Mouse (Mus musculus): ENCODE results near the gene Rtl8a. TPM values are rescaled to one million over a fixed set of nuclear protein-coding genes. Genes with fewer than 3 reads are reported as not detected.
"Not testable (repeated sequence)": the region's sequence is repeated elsewhere in the genome, so short reads cannot be mapped to it uniquely, and the experiment has no call there.

The Rtl8a gene
- polyA plus RNA-seq (2015; fragmentation: Nextera tagmentation; extraction: Ambion mirVana), result 9.1 and 9.4 TPM in 2 replicates

GRCm38 (mm10) chrX:53642980-53643961, at the start of gene Rtl8a:
Rtl8a (minus strand) TSS chrX:53643682.
- H3K27ac ChIP-seq (ENCODE audit: low read depth); H3K36me3 ChIP-seq (replicated peaks; ENCODE audit: insufficient read depth, low read length); H3K4me1 ChIP-seq (ENCODE audit: insufficient read depth); H3K9me3 ChIP-seq (ENCODE audit: low read length); H3K27me3 ChIP-seq (ENCODE audit: insufficient read depth, low read length); H3K9ac ChIP-seq (replicated peaks): not testable (repeated sequence)
- DNase-seq, result peak; percentile 80
- ATAC-seq, result peak; percentile 96
- 16% methylated on average over 10 of the region's 50 CpGs for WGBS (ENCODE audit: insufficient replicate concordance)
- peak within 1 kb of the TSS; percentile 36; the same call in 1 of the 2 replicates for H3K4me3 ChIP-seq (ENCODE audit: low read depth, low read length)
- H3K4me2 ChIP-seq (ENCODE audit: low read depth, low read length), result peak within 1 kb of the TSS; percentile 46

- TF ChIP-seq EP300 (IDR thresholded peaks at IDR 0.05; ENCODE audit: low read depth) (no peak), CTCF (IDR thresholded peaks at IDR 0.05; ENCODE audit: low read depth) (no peak)
- no peak for DNase-seq
- WGBS (ENCODE audit: insufficient replicate concordance), result 56% methylated on average over 2 of the region's 2 CpGs
Observed at GRCm38 (mm10) chrX:53693141-53693540, 49.7 kb upstream of the Rtl8a start.

GRCm38 (mm10) chrX:53692065-53692464, 48.6 kb upstream of the Rtl8a start:
- DNase-seq, result no peak
- Histone ChIP-seq H3K9ac (replicated peaks) (no peak overlapping the region), H3K4me1 (ENCODE audit: insufficient read depth) (no peaks in the 10 kb centered on the region), H3K36me3 (replicated peaks; ENCODE audit: insufficient read depth, low read length) (no peaks in the 10 kb centered on the region), H3K27ac (ENCODE audit: low read depth) (no peak overlapping the region), H3K27me3 (ENCODE audit: insufficient read depth, low read length) (peaks cover 7% of the 10 kb centered on the region; the same call in 1 of the 2 replicates), H3K9me3 (ENCODE audit: low read length) (no peaks in the 10 kb centered on the region), H3K4me2 (ENCODE audit: low read depth, low read length) (no peak overlapping the region), H3K4me3 (ENCODE audit: low read depth, low read length) (no peak overlapping the region)
- 36% methylated on average over 2 of the region's 2 CpGs for WGBS (ENCODE audit: insufficient replicate concordance)
- ATAC-seq, result no peak
- TF ChIP-seq CTCF (IDR thresholded peaks at IDR 0.05; ENCODE audit: low read depth) (no peak), EP300 (IDR thresholded peaks at IDR 0.05; ENCODE audit: low read depth) (no peak)

More at GRCm38 (mm10) chrX:53693141-53693540, 49.7 kb upstream of the Rtl8a start:
- H3K4me1 ChIP-seq (ENCODE audit: insufficient read depth), result no peaks in the 10 kb centered on the region
- no peak overlapping the region for H3K4me3 ChIP-seq (ENCODE audit: low read depth, low read length)
- no peaks in the 10 kb centered on the region for H3K9me3 ChIP-seq (ENCODE audit: low read length)
- no peak overlapping the region for H3K27ac ChIP-seq (ENCODE audit: low read depth)
- no peak overlapping the region for H3K4me2 ChIP-seq (ENCODE audit: low read depth, low read length)
- H3K27me3 ChIP-seq (ENCODE audit: insufficient read depth, low read length), result peaks cover 7% of the 10 kb centered on the region; the same call in 1 of the 2 replicates
- no peaks in the 10 kb centered on the region for H3K36me3 ChIP-seq (replicated peaks; ENCODE audit: insufficient read depth, low read length)
- H3K9ac ChIP-seq (replicated peaks), result no peak overlapping the region
- ATAC-seq, result no peak

DNA sequence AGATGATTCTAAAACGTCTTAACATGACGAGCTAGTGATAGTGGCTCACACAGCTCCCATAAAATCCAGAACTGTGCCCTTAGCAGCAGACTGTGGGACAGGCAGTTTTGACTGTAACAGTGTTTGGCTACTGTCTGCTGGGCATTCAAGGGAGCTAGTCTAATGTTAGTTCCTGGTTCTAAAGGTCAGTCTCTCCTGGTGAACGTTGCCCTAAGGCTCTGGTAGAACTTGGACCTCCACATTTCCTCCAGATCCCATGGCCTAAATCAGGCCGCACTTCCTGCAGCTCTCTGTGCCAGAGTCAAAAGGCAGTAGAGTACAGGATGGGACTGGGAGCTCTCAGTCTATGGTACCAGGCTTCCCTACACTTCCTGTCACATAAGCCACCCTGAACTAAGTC, 41.2 kb upstream of the Rtl8a start:
- H3K36me3 ChIP-seq (replicated peaks; ENCODE audit: insufficient read depth, low read length); H3K4me2 ChIP-seq (ENCODE audit: low read depth, low read length); H3K9me3 ChIP-seq (ENCODE audit: low read length); H3K9ac ChIP-seq (replicated peaks); H3K4me1 ChIP-seq (ENCODE audit: insufficient read depth); H3K27ac ChIP-seq (ENCODE audit: low read depth); H3K4me3 ChIP-seq (ENCODE audit: low read depth, low read length); ATAC-seq; DNase-seq; H3K27me3 ChIP-seq (ENCODE audit: insufficient read depth, low read length): not testable (repeated sequence)
- 59% methylated on average over 2 of the region's 4 CpGs for WGBS (ENCODE audit: insufficient replicate concordance)

- not testable (repeated sequence) for H3K9ac ChIP-seq (replicated peaks); DNase-seq; H3K4me2 ChIP-seq (ENCODE audit: low read depth, low read length); H3K27ac ChIP-seq (ENCODE audit: low read depth); H3K9me3 ChIP-seq (ENCODE audit: low read length); H3K4me1 ChIP-seq (ENCODE audit: insufficient read depth); H3K36me3 ChIP-seq (replicated peaks; ENCODE audit: insufficient read depth, low read length); H3K27me3 ChIP-seq (ENCODE audit: insufficient read depth, low read length); H3K4me3 ChIP-seq (ENCODE audit: low read depth, low read length); ATAC-seq
- WGBS (ENCODE audit: insufficient replicate concordance), result 80% methylated on average over 1 of the region's 3 CpGs
Observed at GRCm38 (mm10) chrX:53682650-53683049, 39.2 kb upstream of the Rtl8a start.

GRCm38 (mm10) chrX:53676943-53677342, 33.5 kb upstream of the Rtl8a start:
- TF ChIP-seq CTCF (IDR thresholded peaks at IDR 0.05; ENCODE audit: low read depth), result peak; percentile 60
- H3K4me1 ChIP-seq (ENCODE audit: insufficient read depth); H3K4me3 ChIP-seq (ENCODE audit: low read depth, low read length); H3K27me3 ChIP-seq (ENCODE audit: insufficient read depth, low read length); ATAC-seq; H3K27ac ChIP-seq (ENCODE audit: low read depth); H3K9me3 ChIP-seq (ENCODE audit: low read length); H3K36me3 ChIP-seq (replicated peaks; ENCODE audit: insufficient read depth, low read length); DNase-seq; H3K4me2 ChIP-seq (ENCODE audit: low read depth, low read length); H3K9ac ChIP-seq (replicated peaks): not testable (repeated sequence)
- 0% methylated on average over 1 of the region's 2 CpGs for WGBS (ENCODE audit: insufficient replicate concordance)

- H3K4me1 ChIP-seq (ENCODE audit: insufficient read depth); H3K9me3 ChIP-seq (ENCODE audit: low read length); H3K36me3 ChIP-seq (replicated peaks; ENCODE audit: insufficient read depth, low read length); H3K27me3 ChIP-seq (ENCODE audit: insufficient read depth, low read length); DNase-seq; ATAC-seq; H3K27ac ChIP-seq (ENCODE audit: low read depth); H3K9ac ChIP-seq (replicated peaks); H3K4me3 ChIP-seq (ENCODE audit: low read depth, low read length): not testable (repeated sequence)
- WGBS (ENCODE audit: insufficient replicate concordance), result 26% methylated on average over 4 of the region's 4 CpGs
- peak overlapping the region; percentile 16; the same call in 1 of the 2 replicates for H3K4me2 ChIP-seq (ENCODE audit: low read depth, low read length)
Observed at GRCm38 (mm10) chrX:53670696-53671095, 27.2 kb upstream of the Rtl8a start.
